Mouse (Mus musculus) WW6 (cell line): Measurements from ENCODE around the gene Fbxw7.

Experiments used
- DNase-seq: peaks from one replicate; pipeline ENCODE4 v3.0.0-alpha.2; 2013; ENCODE audit warnings: low read depth, low spot score

Fbxw7 gene

DNA sequence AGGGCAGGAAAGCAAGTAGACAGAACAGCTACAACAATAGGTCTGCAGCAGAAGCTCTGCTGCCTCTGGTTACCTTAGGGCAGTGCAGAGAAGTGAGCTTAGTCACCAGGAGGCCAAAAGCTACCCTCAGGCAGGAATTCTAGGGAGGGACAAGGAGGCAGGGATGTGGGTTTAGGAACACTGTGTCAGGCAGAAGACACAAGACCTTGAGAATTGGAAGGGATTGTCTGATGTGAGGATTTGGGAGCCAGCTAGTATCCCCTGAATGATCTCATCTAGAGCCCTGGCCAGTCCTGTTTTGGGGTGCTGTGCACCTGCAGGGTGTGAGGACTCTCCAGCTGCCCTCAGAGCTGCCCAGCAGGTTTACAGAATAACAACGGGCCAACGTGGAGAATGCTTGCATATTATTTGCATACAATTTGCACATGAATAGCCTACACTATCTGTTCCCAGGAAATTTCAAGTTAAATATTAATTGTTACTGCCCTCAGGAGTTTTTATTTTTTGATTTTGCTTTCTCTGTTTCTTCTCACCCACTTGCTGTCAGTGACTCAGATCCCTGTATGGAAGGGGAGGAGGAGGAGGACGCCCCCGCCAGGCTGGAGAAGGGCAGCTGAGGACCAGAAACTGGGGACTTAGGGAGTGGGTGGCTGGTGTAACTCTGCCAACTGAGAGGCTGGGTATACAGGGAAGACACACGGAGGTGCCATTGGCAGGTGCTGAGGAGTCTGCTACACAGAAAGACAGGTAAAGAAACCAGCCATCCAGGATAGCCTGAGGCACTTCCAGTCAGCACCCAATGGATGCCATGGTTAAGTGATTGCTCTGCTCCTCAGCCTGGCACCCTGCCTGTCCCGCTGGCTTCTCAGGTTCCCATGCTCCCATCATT lies 210.0 kb downstream of the Fbxw7 start:
- no peak for DNase-seq
